Mouse (Mus musculus) layer of hippocampus, adult 18-20 months (tissue): ENCODE data around the gene Rmi1. TPM values are rescaled to one million over a fixed set of nuclear protein-coding genes. Genes with fewer than 3 reads are reported as not detected.
A peak's percentile ranks its signal among the peaks of the same experiment; 100 is the strongest.
"Not testable (repeated sequence)": the region's sequence is repeated elsewhere in the genome, so short reads cannot be mapped to it uniquely, and the experiment has no call there.

Source experiments
- DNase-seq, 2 experiments: peaks; one replicate each; pipeline ENCODE4 v3.0.0; 2022; ENCODE audit warnings: low spot score in 2 of 2
- long read RNA-seq: library from polyadenylated mRNA; stranded (forward); transcript quantifications from one replicate; pipeline ENCODE4 v2.0.0, GENCODE M21; 2021
- total RNA-seq, 2 experiments: library from RNA; stranded (reverse); gene quantifications; 2 replicates each; pipeline ENCODE4 v1.2.3; 2021

Gene Rmi1
- total RNA-seq: 10 to 100 TPM; 15.4 to 16.6 TPM
- long read RNA-seq, transcript Rmi1-201 (3 exons, 3,855 nt): major isoform, 9 of 14 reads
- long read RNA-seq, partial matches to known transcripts: 0 of 14 reads
- long read RNA-seq, other reads (novel, unspliced or antisense): 0 of 14 reads

- DNase-seq: peak; percentile 96 to 98
These were observed at the start of gene Rmi1 for GRCm38 (mm10) chr13:58402003-58402743. Rmi1 (plus strand) TSS chr13:58402248.

GRCm38 (mm10) chr13:58352996-58353395 is 49.1 kb upstream of the Rmi1 start:
- DNase-seq: no peak

GRCm38 (mm10) chr13:58358629-58359303 is 43.3 kb upstream of the Rmi1 start, which contains the start of gene Kif27:
Kif27 (minus strand) TSS chr13:58359122.
- DNase-seq: peak; percentile 16 to 49

DNA sequence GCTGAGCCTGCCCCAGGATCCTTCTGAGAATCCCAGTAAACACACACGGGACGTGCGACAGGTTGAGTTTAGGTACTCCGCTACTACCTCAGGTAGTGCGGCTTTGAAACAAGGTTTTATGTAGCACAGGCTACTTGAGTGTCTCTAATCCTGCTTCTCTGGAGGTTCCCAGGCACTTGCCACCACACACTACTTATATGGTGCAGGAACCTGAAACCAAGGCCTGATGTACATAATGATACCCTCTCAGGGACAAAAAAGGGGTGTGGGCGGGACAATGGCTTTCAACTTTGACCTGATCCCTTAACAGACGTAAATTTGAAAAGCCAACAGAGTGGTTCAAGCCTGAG is 42.8 kb upstream of the Rmi1 start:
- DNase-seq: no peak

GRCm38 (mm10) chr13:58364353-58365175 is 37.5 kb upstream of the Rmi1 start:
- DNase-seq: no peak

GRCm38 (mm10) chr13:58365179-58365578 is 36.9 kb upstream of the Rmi1 start:
- DNase-seq: not testable (repeated sequence)

GRCm38 (mm10) chr13:58366373-58366772 is 35.7 kb upstream of the Rmi1 start:
- no peak for DNase-seq

DNA sequence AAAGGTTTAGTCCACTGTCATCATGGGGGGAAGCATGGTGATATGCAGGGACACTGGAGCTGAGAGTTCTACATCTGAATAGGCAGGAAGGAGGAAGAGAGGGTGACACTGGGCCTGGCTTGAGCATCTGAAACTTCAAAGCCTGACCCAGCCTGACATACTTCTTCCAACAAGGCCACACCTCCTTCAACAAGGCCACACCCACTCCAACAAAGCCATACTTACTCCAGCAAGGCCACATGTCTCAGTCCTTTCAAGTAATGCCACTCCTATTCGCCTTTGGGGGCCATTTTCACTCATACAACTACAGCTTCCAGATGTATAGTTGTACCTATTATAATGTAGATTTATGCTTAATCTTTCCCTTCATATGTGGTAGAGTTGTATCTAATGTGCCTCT is 34.4 kb upstream of the Rmi1 start:
- no peak for DNase-seq

GRCm38 (mm10) chr13:58368835-58369234 is 33.2 kb upstream of the Rmi1 start:
- DNase-seq: no peak

DNA sequence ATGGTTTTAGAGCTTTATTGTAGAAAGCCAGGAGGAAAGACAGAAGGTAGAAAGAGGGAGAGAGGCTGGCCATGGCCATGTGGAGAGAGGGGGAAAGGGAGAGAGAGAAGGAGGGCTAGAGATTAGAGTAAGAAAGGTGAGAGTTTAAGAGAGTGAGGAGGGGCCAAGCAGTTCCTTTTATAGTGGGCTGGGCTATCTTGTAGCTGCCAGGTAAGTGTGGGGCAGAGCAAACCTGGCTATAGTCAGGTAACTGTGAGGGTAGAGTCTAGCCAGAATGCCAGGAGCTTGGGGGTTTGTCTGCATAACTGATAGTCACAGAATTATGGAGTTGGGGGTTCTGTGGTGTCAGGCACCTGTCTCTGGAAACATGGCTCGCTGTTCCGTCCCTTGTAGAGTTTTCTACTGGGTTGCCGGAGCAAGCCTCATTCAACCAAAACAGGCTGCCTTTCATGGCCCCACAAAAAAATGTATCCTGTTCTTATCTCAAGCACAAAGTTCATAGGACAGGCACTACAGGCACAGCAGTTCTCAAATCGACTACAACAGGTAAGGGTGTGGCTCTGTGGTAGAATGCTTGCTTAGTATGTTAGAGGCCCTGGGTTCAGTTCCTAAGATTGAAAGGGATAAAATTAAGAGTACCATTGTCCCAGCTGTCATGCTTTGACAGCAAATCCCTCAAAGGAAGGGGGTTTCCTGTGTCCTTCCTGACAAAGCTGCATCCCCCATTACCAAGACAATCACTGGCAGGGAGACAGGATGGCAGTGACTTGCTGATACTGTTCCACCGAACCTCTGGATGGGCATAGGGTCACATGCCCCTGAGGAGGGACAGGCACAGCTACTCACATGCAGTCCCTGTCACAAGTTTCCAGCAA is 29.5 kb upstream of the Rmi1 start:
- DNase-seq: no peak

DNA sequence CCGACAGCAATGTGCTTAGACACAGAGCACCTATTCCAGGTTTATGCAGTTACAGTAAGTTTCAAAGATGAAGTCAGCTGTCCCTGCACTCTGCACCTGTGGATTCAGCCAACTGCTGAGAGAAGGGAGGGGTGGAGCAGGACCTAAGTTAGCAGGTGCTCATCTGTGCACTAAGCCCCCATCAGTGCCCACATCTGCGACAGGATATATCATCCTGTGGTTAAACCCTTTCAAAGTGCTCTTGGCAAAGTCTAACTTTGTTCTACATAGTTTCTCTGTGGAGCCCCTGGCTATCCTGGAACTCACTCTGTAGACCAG is 28.9 kb upstream of the Rmi1 start:
- no peak for DNase-seq

DNA sequence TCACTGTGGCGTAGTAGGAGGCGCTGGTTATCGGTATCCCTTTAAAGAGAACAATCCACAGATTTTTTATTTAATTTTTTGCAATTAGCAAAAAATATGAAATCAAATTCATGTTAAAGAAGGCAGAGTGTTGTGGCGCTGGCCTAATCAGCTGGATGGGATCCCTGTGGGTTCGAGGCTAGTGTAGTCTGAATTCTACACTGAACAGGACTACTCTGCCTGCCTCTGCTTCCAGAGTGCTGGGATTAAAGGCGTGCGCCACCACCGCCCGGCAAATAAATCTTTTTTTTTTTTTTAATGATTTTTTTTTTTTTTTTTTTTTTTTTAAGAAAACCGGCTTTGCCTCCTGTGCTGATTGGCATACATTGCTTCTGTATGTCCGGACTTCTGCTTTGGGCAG is 17.7 kb upstream of the Rmi1 start:
- no peak for DNase-seq

DNA sequence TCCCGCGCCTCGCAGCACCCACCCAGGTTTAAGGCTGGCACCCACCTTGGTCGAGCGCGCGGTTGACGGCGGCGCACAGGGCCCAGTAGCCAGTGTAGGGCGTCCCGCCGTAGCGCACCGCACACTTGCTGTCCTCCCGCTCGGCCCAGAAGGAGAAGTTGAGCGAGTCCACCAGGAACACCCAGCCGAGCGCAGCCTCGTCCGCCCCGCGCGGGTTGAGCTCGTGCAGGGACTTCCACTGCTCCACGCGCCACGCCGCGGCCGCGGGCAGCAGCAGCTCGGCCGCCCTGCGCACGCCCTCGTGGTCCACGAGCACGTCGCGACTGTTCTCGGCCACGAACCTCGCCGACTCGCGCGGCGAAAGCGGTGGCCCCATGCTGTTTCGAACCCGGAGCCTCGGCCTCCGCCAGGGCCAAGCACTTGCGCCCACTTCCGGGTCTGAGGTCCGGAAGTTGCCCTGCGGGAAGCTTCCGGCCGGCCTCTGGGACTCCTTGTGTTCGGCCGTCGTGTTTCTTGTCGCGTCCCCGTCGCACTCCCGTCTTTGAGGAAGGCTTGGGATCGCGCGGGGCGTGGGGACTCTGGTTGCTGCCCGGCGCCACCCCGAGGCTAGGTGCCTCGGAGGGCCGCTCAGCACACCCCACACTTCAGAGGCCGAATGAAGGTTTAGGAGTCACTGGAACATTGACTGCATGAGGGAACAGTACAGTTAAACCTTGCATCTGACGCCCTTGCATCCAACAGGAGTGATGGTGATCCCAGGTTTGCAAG is 17.1 kb upstream of the Rmi1 start, which contains the start of gene 2210016F16Rik:
TSS of gene 2210016F16Rik (minus strand) at position 447 of the 768 bp plus-strand sequence.
- peak; percentile 23 to 37 for DNase-seq

DNA sequence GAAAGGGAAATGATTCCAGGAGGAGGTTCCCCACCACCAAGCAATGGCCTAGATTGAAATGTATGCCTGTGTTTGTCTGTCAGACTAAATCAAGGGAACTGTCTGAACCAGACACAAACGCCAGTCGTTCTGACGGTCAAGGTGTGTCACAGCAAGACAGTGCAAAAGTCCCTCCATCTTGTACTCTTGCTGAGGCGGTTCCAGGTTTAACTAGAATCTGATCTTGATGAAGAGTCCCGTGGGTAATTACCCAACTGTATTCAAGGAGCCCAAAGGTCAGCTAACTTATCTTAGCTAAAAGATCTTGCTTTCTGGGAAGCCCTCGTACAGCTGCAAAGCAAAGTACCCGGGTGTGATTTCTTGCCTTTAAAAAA is 16.5 kb upstream of the Rmi1 start:
- DNase-seq: no peak

DNA sequence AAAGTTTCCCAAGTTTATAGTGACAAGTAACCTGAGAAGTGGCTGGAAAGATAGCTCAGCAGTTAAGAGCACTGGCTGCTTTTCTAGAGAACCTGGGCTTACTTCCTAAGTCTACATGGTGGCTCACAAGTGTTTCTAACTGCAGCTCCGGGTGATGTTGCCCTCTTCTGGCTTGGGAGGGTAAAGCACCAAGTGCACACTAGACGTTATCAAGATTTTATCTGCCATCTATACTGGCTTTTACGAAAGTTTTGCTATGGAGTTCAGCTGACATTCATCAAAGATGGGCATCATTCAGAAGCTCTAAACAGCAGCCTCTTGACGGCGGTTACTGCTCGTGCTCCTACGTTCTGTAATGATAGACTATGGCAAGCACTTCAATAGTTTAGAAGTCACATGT is 14.1 kb upstream of the Rmi1 start:
- peak; percentile 38 to 81 for DNase-seq

GRCm38 (mm10) chr13:58388379-58388778 is 13.7 kb upstream of the Rmi1 start:
- DNase-seq: no peak

GRCm38 (mm10) chr13:58389324-58389951 is 12.6 kb upstream of the Rmi1 start:
- DNase-seq: no peak

DNA sequence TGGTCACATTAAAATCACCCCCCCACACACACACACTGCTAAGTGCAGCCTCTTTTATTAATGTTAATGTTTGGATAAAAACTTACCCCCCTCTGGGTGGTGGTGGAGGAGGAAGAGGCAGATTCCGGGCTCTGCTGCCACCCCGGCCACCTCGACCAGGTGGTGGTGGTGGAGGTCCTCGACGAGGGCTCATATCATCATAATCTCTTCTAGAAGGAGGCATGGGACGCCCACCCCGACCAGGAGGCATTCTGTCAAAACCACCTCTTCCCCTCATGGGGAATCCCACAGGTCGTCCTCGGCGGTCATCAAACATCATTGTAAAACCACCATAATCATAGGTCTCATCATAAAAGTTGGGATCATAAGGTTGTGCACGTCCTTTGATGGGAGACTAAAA is 7.7 kb upstream of the Rmi1 start:
- DNase-seq: not testable (repeated sequence)

- DNase-seq: no peak
These were observed 4.4 kb upstream of the Rmi1 start for GRCm38 (mm10) chr13:58397651-58398050.

DNA sequence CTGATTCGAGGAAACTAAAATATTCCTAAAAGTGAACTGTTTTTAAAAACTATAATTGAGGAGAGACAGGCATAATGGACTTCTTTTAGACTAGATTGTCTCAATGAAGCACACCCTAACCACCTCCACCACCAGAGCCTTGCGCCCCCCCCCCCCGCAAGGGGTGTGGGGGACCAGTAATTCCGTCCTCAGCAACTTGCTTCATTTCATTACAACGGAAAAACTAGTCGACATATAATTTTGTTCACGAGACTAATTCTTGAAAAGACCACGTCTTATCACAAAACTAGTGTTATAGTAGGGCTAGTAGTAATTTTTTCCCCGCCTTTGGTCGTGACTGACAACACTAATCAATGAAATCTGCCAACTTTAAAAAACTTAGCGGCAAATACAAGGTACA is 1.5 kb upstream of the Rmi1 start:
- DNase-seq: no peak
